Mouse (Mus musculus): ENCODE results near the gene Tex46. TPM values are rescaled to one million over a fixed set of nuclear protein-coding genes. Genes with fewer than 3 reads are reported as not detected.

Tex46 gene
- not detected in 2 replicates for polyA plus RNA-seq (2014; fragmentation: Nextera tagmentation; extraction: Ambion mirVana)

DNA sequence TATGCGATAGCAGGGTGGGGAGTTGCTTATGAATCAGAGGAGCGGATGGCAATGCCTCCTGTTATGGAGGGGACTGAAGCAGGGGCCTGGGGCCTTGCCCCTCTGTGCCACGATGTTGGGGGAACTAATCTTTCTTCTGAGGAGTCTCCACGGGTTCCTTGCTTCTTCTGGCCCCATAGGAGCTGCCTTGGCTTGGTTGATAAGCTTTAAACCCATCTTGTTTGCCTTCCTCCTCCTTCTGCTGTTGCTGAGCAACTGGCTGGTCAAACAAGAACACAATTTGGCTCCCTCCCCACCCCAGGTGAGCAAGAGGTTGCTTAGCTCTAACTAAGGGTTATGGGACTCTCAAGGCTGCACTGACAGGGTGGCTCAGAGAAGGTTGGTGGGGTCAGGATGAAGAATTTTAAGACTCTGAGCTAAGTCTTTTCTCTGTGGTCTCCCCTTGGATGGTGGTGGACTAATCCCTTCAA lies at the start of gene Tex46:
TSS of gene Tex46 (plus strand) at position 51 of the 470 bp plus-strand sequence.
- Histone ChIP-seq H3K27me3 (ENCODE audit: control insufficient read depth, insufficient read depth, low read length) (no peaks in the 10 kb centered on the region), H3K9ac (ENCODE audit: low read length) (no peak within 1 kb of the TSS), H3K4me3 (ENCODE audit: low read depth, low read length) (no peak within 1 kb of the TSS), H3K4me2 (ENCODE audit: low read depth, low read length, severe bottlenecking) (no peak within 1 kb of the TSS), H3K4me1 (replicated peaks; ENCODE audit: control insufficient read depth, insufficient read depth, low read length) (no peaks in the 10 kb centered on the region), H3K9me3 (ENCODE audit: control insufficient read depth, low read length) (no peaks in the 10 kb centered on the region), H3K36me3 (ENCODE audit: control insufficient read depth, insufficient read depth, low read length) (no peaks in the 10 kb centered on the region), H3K27ac (ENCODE audit: low read depth, low read length) (no peak within 1 kb of the TSS)
- no peak for ATAC-seq (replicated peaks; ENCODE audit: low FRiP score)
- no peak for DNase-seq (ENCODE audit: low spot score)
- WGBS = 66% methylated on average over 4 of the region's 4 CpGs

DNA sequence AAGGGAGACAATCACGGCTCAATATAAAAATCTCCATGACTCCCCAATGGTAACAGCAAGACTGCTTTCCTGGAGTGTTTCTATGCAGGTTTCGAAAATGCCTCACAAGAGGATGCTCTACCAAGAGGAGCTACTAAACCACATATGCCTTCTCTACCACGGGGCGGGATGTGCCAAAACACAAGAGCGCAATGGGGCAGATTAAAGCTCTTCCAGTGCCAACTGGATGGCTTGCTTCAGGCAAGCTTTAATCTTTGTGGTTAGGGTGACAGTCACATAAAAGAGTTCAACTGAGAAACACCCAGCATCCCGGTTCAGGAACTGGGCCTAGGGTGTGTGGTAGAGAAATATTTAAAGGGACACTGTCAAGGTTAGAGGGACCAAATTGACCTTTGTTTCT lies 47.5 kb upstream of the Tex46 start:
- WGBS = 88% methylated on average over 6 of the region's 6 CpGs
- H3K27ac ChIP-seq (ENCODE audit: low read depth, low read length) = no peak overlapping the region
- H3K4me3 ChIP-seq (ENCODE audit: low read depth, low read length) = no peak overlapping the region
- peaks cover 11% of the 10 kb centered on the region for H3K36me3 ChIP-seq (ENCODE audit: control insufficient read depth, insufficient read depth, low read length)
- no peaks in the 10 kb centered on the region for H3K27me3 ChIP-seq (ENCODE audit: control insufficient read depth, insufficient read depth, low read length)
- H3K9me3 ChIP-seq (ENCODE audit: control insufficient read depth, low read length) = no peaks in the 10 kb centered on the region
- DNase-seq (ENCODE audit: low spot score) (no peak), ATAC-seq (replicated peaks; ENCODE audit: low FRiP score) (no peak)
- H3K4me1 ChIP-seq (replicated peaks; ENCODE audit: control insufficient read depth, insufficient read depth, low read length) = no peaks in the 10 kb centered on the region
- H3K9ac ChIP-seq (ENCODE audit: low read length) = no peak overlapping the region
- H3K4me2 ChIP-seq (ENCODE audit: low read depth, low read length, severe bottlenecking) = no peak overlapping the region

DNA sequence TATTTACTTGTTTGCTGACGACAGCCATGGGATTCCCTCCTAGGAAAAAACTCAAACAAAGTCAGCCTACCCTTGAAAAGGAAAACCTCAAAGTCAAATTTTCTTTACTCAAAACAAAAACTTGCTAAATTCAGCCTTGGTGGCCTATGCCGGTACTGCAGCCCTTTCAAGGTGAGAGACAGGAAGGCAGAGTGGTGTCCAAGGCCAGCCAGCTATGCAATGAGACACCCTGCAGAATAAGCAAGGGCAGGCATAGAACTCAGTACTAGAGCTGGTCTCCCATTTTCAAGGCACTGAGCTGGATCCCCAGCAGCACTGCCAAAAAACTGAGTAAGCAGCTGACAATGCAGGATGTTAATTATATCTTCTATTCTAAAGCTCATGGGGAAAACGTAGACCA lies 41.6 kb upstream of the Tex46 start:
- Histone ChIP-seq H3K36me3 (ENCODE audit: control insufficient read depth, insufficient read depth, low read length) (peaks cover 10% of the 10 kb centered on the region; the same call in 1 of the 2 replicates), H3K9me3 (ENCODE audit: control insufficient read depth, low read length) (no peaks in the 10 kb centered on the region), H3K9ac (ENCODE audit: low read length) (no peak overlapping the region), H3K4me1 (replicated peaks; ENCODE audit: control insufficient read depth, insufficient read depth, low read length) (no peaks in the 10 kb centered on the region), H3K4me2 (ENCODE audit: low read depth, low read length, severe bottlenecking) (no peak overlapping the region), H3K4me3 (ENCODE audit: low read depth, low read length) (no peak overlapping the region), H3K27me3 (ENCODE audit: control insufficient read depth, insufficient read depth, low read length) (no peaks in the 10 kb centered on the region), H3K27ac (ENCODE audit: low read depth, low read length) (no peak overlapping the region)
- ATAC-seq (replicated peaks; ENCODE audit: low FRiP score) (no peak), DNase-seq (ENCODE audit: low spot score) (no peak)
- WGBS = 86% methylated on average over 3 of the region's 3 CpGs

DNA sequence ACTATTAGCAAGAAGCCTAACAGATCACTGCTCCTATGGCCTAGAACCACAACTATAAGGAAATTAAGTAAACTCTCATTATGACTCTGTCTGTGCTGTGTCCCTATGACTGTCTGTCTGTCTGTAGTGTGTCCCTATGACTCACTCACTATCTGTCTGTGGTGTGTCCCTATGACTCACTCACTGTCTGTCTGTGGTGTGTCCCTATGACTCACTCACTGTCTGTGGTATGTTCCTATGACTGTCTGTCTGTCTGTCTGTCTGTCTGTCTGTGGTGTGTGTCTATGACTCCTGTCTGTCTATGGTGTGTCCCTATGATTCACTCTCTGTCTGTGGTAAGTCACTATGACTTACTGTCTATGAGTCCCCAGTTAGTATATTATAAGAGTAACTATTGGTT lies 40.2 kb upstream of the Tex46 start:
- Histone ChIP-seq H3K4me1 (replicated peaks; ENCODE audit: control insufficient read depth, insufficient read depth, low read length) (no peaks in the 10 kb centered on the region), H3K4me2 (ENCODE audit: low read depth, low read length, severe bottlenecking) (no peak overlapping the region), H3K4me3 (ENCODE audit: low read depth, low read length) (no peak overlapping the region), H3K27ac (ENCODE audit: low read depth, low read length) (no peak overlapping the region), H3K9ac (ENCODE audit: low read length) (no peak overlapping the region), H3K36me3 (ENCODE audit: control insufficient read depth, insufficient read depth, low read length) (peaks cover 7% of the 10 kb centered on the region; the same call in 1 of the 2 replicates), H3K9me3 (ENCODE audit: control insufficient read depth, low read length) (no peaks in the 10 kb centered on the region), H3K27me3 (ENCODE audit: control insufficient read depth, insufficient read depth, low read length) (no peaks in the 10 kb centered on the region)
- no peak for ATAC-seq (replicated peaks; ENCODE audit: low FRiP score)
- no peak for DNase-seq (ENCODE audit: low spot score)

DNA sequence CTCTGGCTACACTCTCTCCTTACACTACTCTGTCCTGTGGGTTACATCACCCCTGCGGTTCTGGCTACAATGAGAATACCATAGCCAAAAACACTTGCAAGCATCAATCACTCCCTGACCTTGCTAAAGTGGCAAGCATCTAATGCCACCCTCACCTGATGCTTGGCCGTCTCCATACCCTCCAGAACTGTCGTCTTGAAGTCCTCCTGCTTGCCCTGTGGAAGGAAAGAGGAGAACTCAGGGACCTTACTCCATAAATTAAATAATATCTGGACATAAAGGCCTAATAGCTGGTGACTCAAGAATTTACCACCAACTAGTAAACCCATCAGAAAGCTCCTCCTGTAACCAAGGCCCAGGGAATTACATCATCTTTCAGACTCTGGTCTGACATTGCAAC lies 28.4 kb upstream of the Tex46 start:
- WGBS = 96% methylated on average over 3 of the region's 3 CpGs
- H3K36me3 ChIP-seq (ENCODE audit: control insufficient read depth, insufficient read depth, low read length) = no peaks in the 10 kb centered on the region

GRCm38 (mm10) chr4:136587221-136587827 lies 22.9 kb upstream of the Tex46 start:
- no peak overlapping the region for H3K27ac ChIP-seq (ENCODE audit: low read depth, low read length)
- H3K4me3 ChIP-seq (ENCODE audit: low read depth, low read length) = no peak overlapping the region
- DNase-seq (ENCODE audit: low spot score) (no peak), ATAC-seq (replicated peaks; ENCODE audit: low FRiP score) (no peak)
- WGBS = 85% methylated on average over 4 of the region's 4 CpGs
- H3K36me3 ChIP-seq (ENCODE audit: control insufficient read depth, insufficient read depth, low read length) = no peaks in the 10 kb centered on the region
- H3K4me2 ChIP-seq (ENCODE audit: low read depth, low read length, severe bottlenecking) = no peak overlapping the region
- no peaks in the 10 kb centered on the region for H3K27me3 ChIP-seq (ENCODE audit: control insufficient read depth, insufficient read depth, low read length)
- no peaks in the 10 kb centered on the region for H3K9me3 ChIP-seq (ENCODE audit: control insufficient read depth, low read length)
- H3K4me1 ChIP-seq (replicated peaks; ENCODE audit: control insufficient read depth, insufficient read depth, low read length) = no peaks in the 10 kb centered on the region
- no peak overlapping the region for H3K9ac ChIP-seq (ENCODE audit: low read length)

More for the DNA sequence above, 28.4 kb upstream of the Tex46 start:
- DNase-seq (ENCODE audit: low spot score) (no peak), ATAC-seq (replicated peaks; ENCODE audit: low FRiP score) (no peak)
- Histone ChIP-seq H3K4me2 (ENCODE audit: low read depth, low read length, severe bottlenecking) (no peak overlapping the region), H3K27me3 (ENCODE audit: control insufficient read depth, insufficient read depth, low read length) (no peaks in the 10 kb centered on the region), H3K4me1 (replicated peaks; ENCODE audit: control insufficient read depth, insufficient read depth, low read length) (no peaks in the 10 kb centered on the region), H3K9ac (ENCODE audit: low read length) (no peak overlapping the region), H3K9me3 (ENCODE audit: control insufficient read depth, low read length) (no peaks in the 10 kb centered on the region), H3K27ac (ENCODE audit: low read depth, low read length) (no peak overlapping the region), H3K4me3 (ENCODE audit: low read depth, low read length) (no peak overlapping the region)

DNA sequence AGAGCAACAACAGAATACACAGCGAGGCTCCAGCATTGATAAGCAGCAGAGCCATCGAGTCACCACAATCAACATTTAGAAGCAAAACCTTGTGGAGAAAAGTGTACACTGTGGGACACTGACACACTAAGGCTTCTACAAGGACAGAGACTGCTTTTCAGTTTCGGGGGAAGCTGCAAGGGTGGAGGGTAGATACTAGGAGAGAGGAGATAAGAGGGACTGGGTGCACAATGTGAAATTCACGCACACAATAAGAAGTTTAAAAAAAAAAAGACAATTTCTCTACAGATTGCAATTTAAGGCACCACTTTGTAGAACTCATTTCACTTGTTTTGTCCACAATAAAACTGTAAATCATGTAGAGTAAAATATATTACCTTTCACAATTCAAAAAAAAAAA lies 22.2 kb upstream of the Tex46 start:
- H3K27me3 ChIP-seq (ENCODE audit: control insufficient read depth, insufficient read depth, low read length) = no peaks in the 10 kb centered on the region
- DNase-seq (ENCODE audit: low spot score) = no peak
- no peak overlapping the region for H3K4me3 ChIP-seq (ENCODE audit: low read depth, low read length)
- H3K27ac ChIP-seq (ENCODE audit: low read depth, low read length) = no peak overlapping the region
- H3K4me2 ChIP-seq (ENCODE audit: low read depth, low read length, severe bottlenecking) = no peak overlapping the region
- H3K4me1 ChIP-seq (replicated peaks; ENCODE audit: control insufficient read depth, insufficient read depth, low read length) = no peaks in the 10 kb centered on the region
- WGBS = 93% methylated on average over 4 of the region's 4 CpGs
- no peaks in the 10 kb centered on the region for H3K36me3 ChIP-seq (ENCODE audit: control insufficient read depth, insufficient read depth, low read length)
- no peak for ATAC-seq (replicated peaks; ENCODE audit: low FRiP score)
- no peak overlapping the region for H3K9ac ChIP-seq (ENCODE audit: low read length)
- H3K9me3 ChIP-seq (ENCODE audit: control insufficient read depth, low read length) = no peaks in the 10 kb centered on the region

GRCm38 (mm10) chr4:136592111-136592510 lies 18.1 kb upstream of the Tex46 start:
- DNase-seq (ENCODE audit: low spot score) (no peak), ATAC-seq (replicated peaks; ENCODE audit: low FRiP score) (no peak)
- Histone ChIP-seq H3K36me3 (ENCODE audit: control insufficient read depth, insufficient read depth, low read length) (no peaks in the 10 kb centered on the region; the same call in 1 of the 2 replicates), H3K4me3 (ENCODE audit: low read depth, low read length) (no peak overlapping the region), H3K27ac (ENCODE audit: low read depth, low read length) (no peak overlapping the region), H3K4me2 (ENCODE audit: low read depth, low read length, severe bottlenecking) (no peak overlapping the region), H3K9ac (ENCODE audit: low read length) (no peak overlapping the region), H3K4me1 (replicated peaks; ENCODE audit: control insufficient read depth, insufficient read depth, low read length) (no peaks in the 10 kb centered on the region), H3K27me3 (ENCODE audit: control insufficient read depth, insufficient read depth, low read length) (no peaks in the 10 kb centered on the region), H3K9me3 (ENCODE audit: control insufficient read depth, low read length) (no peaks in the 10 kb centered on the region)
- WGBS = 80% methylated on average over 4 of the region's 4 CpGs

DNA sequence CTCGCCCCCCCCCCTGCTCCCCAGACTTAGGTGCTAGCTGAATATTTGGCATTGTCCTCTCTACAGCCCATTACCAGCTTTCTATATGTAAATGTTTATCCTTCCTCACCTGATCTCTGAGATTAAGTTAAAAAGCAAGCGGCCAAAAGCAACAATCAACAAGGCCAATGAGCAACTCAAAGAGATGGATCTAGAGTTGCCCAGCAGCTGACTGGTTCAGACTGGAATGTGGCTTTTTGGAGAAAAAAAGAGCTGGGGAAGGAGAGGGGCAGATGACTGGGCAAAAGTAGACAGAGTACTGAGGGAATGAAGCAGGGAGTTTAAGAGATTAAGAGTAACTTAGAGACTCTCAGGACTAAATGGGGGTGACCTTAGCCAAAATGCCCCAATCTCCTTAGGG lies 16.2 kb upstream of the Tex46 start:
- no peaks in the 10 kb centered on the region for H3K27me3 ChIP-seq (ENCODE audit: control insufficient read depth, insufficient read depth, low read length)
- no peak overlapping the region for H3K4me2 ChIP-seq (ENCODE audit: low read depth, low read length, severe bottlenecking)
- no peaks in the 10 kb centered on the region for H3K9me3 ChIP-seq (ENCODE audit: control insufficient read depth, low read length)
- H3K36me3 ChIP-seq (ENCODE audit: control insufficient read depth, insufficient read depth, low read length) = no peaks in the 10 kb centered on the region; the same call in 1 of the 2 replicates
- no peaks in the 10 kb centered on the region for H3K4me1 ChIP-seq (replicated peaks; ENCODE audit: control insufficient read depth, insufficient read depth, low read length)
- no peak overlapping the region for H3K9ac ChIP-seq (ENCODE audit: low read length)
- no peak for DNase-seq (ENCODE audit: low spot score)
- WGBS = 84% methylated on average over 2 of the region's 2 CpGs
- ATAC-seq (replicated peaks; ENCODE audit: low FRiP score) = no peak
- H3K27ac ChIP-seq (ENCODE audit: low read depth, low read length) = no peak overlapping the region
- no peak overlapping the region for H3K4me3 ChIP-seq (ENCODE audit: low read depth, low read length)

Data from forebrain, embryonic 11.5 days (tissue).